Mouse (Mus musculus) C2C12 (cell line): Measurements from ENCODE around the gene Fkbp4. TPM values are rescaled to one million over a fixed set of nuclear protein-coding genes. Genes with fewer than 3 reads are reported as not detected.

Source experiments
- H3K27me3 ChIP-seq: one replicate; pipeline ENCODE4 v1.6.1; 2011; ENCODE audit not compliant: control insufficient read depth, insufficient read depth, insufficient read length
- H3K36me3 ChIP-seq: one replicate; pipeline ENCODE4 v1.6.1; 2011; ENCODE audit not compliant: control insufficient read depth, insufficient read depth
- H3K4me3 ChIP-seq: one replicate; pipeline ENCODE4 v1.5.1; 2011; ENCODE audit warnings: mild to moderate bottlenecking, control low read depth; ENCODE audit not compliant: poor library complexity, insufficient read depth, severe bottlenecking
- H3K79me2 ChIP-seq: one replicate; pipeline ENCODE4 v1.6.1; 2011; ENCODE audit not compliant: control insufficient read depth, insufficient read depth
- H3K79me3 ChIP-seq: one replicate; pipeline ENCODE4 v1.6.1; 2011; ENCODE audit warnings: low read depth, control low read depth
- H3ac ChIP-seq: one replicate; pipeline ENCODE3; 2011; ENCODE audit warnings: low read depth; ENCODE audit not compliant: control insufficient read depth, insufficient read length
- CEBPB ChIP-seq: IDR thresholded peaks from one replicate; pipeline ENCODE4 v1.6.1; 2011; ENCODE audit warnings: low read depth, mild to moderate bottlenecking, control low read depth, moderate library complexity
- CTCF ChIP-seq: IDR thresholded peaks from one replicate; pipeline ENCODE4 v1.5.1; 2011; ENCODE audit not compliant: control insufficient read depth, insufficient read depth, insufficient read length
- FOSL1 ChIP-seq: IDR thresholded peaks from one replicate; pipeline ENCODE4 v1.8.0; 2011; ENCODE audit warnings: mild to moderate bottlenecking, low read length; ENCODE audit not compliant: poor library complexity, insufficient read depth, severe bottlenecking
- MAX ChIP-seq: IDR thresholded peaks from one replicate; pipeline ENCODE4 v1.6.1; 2011; ENCODE audit warnings: mild to moderate bottlenecking, control low read depth
- MYOD1 ChIP-seq: IDR thresholded peaks from one replicate; pipeline ENCODE4 v1.6.1; 2011; ENCODE audit warnings: low read depth; ENCODE audit not compliant: control insufficient read depth, insufficient read length
- MYOG ChIP-seq: IDR thresholded peaks from one replicate; pipeline ENCODE4 v1.6.1; 2011; ENCODE audit not compliant: control insufficient read depth, insufficient read length; ENCODE audit errors: extremely low read depth
- USF1 ChIP-seq: IDR thresholded peaks from one replicate; pipeline ENCODE4 v1.6.1; 2011; ENCODE audit warnings: low read depth, mild to moderate bottlenecking, control low read depth, moderate library complexity
- polyA plus RNA-seq: library from polyadenylated mRNA; unstranded; fragments of >200 nt; fragmentation: generic; extraction: Trizol; gene quantifications from one replicate; pipeline ENCODE4 v1.2.1, GENCODE M21; 2012; ENCODE audit warnings: missing spikeins

The Fkbp4 gene
- polyA plus RNA-seq, 1 experiment, result 399 TPM

GRCm38 (mm10) chr6:128445761-128446535 lies 7.5 kb upstream of the Fkbp4 start:
- H3ac ChIP-seq, result no peak overlapping the region
- TF ChIP-seq FOSL1, result no peak
- peak; percentile 68 for TF ChIP-seq USF1
- no peaks in the 10 kb centered on the region for H3K79me3 ChIP-seq
- H3K36me3 ChIP-seq, result no peaks in the 10 kb centered on the region
- H3K79me2 ChIP-seq, result no peaks in the 10 kb centered on the region
- H3K4me3 ChIP-seq, result no peak overlapping the region
- no peaks in the 10 kb centered on the region for H3K27me3 ChIP-seq

- Histone ChIP-seq H3K36me3 (peaks cover 16% of the 10 kb centered on the region), H3ac (no peak overlapping the region), H3K79me2 (peaks cover 33% of the 10 kb centered on the region), H3K27me3 (no peaks in the 10 kb centered on the region), H3K79me3 (peaks cover 28% of the 10 kb centered on the region), H3K4me3 (no peak overlapping the region)
- TF ChIP-seq USF1, result no peak
- no peak for TF ChIP-seq MYOG
- no peak for TF ChIP-seq FOSL1
- no peak for TF ChIP-seq CEBPB
- TF ChIP-seq CTCF, result no peak
- TF ChIP-seq MAX, result no peak
- TF ChIP-seq MYOD1, result no peak
These were observed 1.8 kb upstream of the Fkbp4 start for GRCm38 (mm10) chr6:128440238-128440637.

- Histone ChIP-seq H3K36me3 (peaks cover 29% of the 10 kb centered on the region), H3K79me3 (peaks cover 35% of the 10 kb centered on the region), H3K27me3 (no peaks in the 10 kb centered on the region), H3K4me3 (peak overlapping the region; percentile 92), H3ac (peak overlapping the region; percentile 58), H3K79me2 (peaks cover 43% of the 10 kb centered on the region)
- no peak for TF ChIP-seq MAX
- no peak for TF ChIP-seq CTCF
These were observed 429 bp upstream of the Fkbp4 start for GRCm38 (mm10) chr6:128438871-128439341.

GRCm38 (mm10) chr6:128437731-128438316 lies 653 bp downstream of the Fkbp4 start:
- Histone ChIP-seq H3ac (peak overlapping the region; percentile 91), H3K27me3 (no peaks in the 10 kb centered on the region), H3K79me3 (peaks cover 35% of the 10 kb centered on the region), H3K36me3 (peaks cover 40% of the 10 kb centered on the region), H3K4me3 (peak overlapping the region; percentile 92), H3K79me2 (peaks cover 43% of the 10 kb centered on the region)
- TF ChIP-seq MYOD1 (no peak), FOSL1 (no peak), USF1 (no peak), MAX (peak; percentile 28)

GRCm38 (mm10) chr6:128437288-128437687 lies 1.2 kb downstream of the Fkbp4 start:
- Histone ChIP-seq H3K79me3 (peaks cover 35% of the 10 kb centered on the region), H3K27me3 (no peaks in the 10 kb centered on the region), H3ac (peak overlapping the region; percentile 91), H3K4me3 (peak overlapping the region; percentile 92), H3K36me3 (peaks cover 45% of the 10 kb centered on the region), H3K79me2 (peaks cover 43% of the 10 kb centered on the region)
- no peak for TF ChIP-seq FOSL1

- Histone ChIP-seq H3ac (no peak overlapping the region), H3K79me2 (peaks cover 43% of the 10 kb centered on the region), H3K27me3 (no peaks in the 10 kb centered on the region), H3K79me3 (peaks cover 35% of the 10 kb centered on the region), H3K36me3 (peaks cover 53% of the 10 kb centered on the region), H3K4me3 (peak overlapping the region; percentile 92)
- TF ChIP-seq CEBPB (no peak), MAX (no peak), CTCF (no peak), USF1 (no peak), FOSL1 (no peak), MYOG (no peak), MYOD1 (no peak)
These were observed 2.0 kb downstream of the Fkbp4 start for GRCm38 (mm10) chr6:128436356-128437005.
